Mouse (Mus musculus) MEL (cell line): ENCODE measurements around the gene Atxn7l3. TPM values are rescaled to one million over a fixed set of nuclear protein-coding genes. Genes with fewer than 3 reads are reported as not detected.

ENCODE experiments used
- DNase-seq: peaks from one replicate; pipeline ENCODE4 v3.0.0; 2011; ENCODE audit warnings: low read depth, low spot score
- H3K27ac ChIP-seq: 2 replicates; pipeline ENCODE4 v1.5.1; 2012; ENCODE audit warnings: low read depth, mild to moderate bottlenecking, control low read depth, low read length, moderate library complexity; ENCODE audit not compliant: control insufficient read depth
- H3K27me3 ChIP-seq, 2 experiments: fragments of 150-350 bp in 1 of 2; sonication (generic) in 1 of 2; 2 replicates each; pipeline ENCODE4 v1.6.1; 2012; ENCODE audit warnings: low read length in 2 of 2, mild to moderate bottlenecking in 2 of 2, improper control_type of control experiment in 1 of 2, moderate library complexity in 1 of 2; ENCODE audit not compliant: insufficient read depth in 2 of 2, control insufficient read depth in 1 of 2
- H3K36me3 ChIP-seq, 2 experiments: 2 replicates each; pipeline ENCODE4 v1.6.1; 2012 to 2014; ENCODE audit warnings: low read length in 2 of 2, improper control_type of control experiment in 1 of 2, inconsistent platforms in 1 of 2, mild to moderate bottlenecking in 1 of 2; ENCODE audit not compliant: insufficient read depth in 2 of 2, control insufficient read depth in 1 of 2
- H3K4me1 ChIP-seq, 2 experiments: fragments of 150-350 bp in 1 of 2; sonication (generic) in 1 of 2; 2 replicates each; pipeline ENCODE4 v1.6.1; 2012; ENCODE audit warnings: low read length in 2 of 2, improper control_type of control experiment in 1 of 2, mild to moderate bottlenecking in 1 of 2; ENCODE audit not compliant: insufficient read depth in 2 of 2, control insufficient read depth in 1 of 2
- H3K4me3 ChIP-seq, 2 experiments: fragments of 150-350 bp in 1 of 2; sonication (generic) in 1 of 2; 2 replicates each; pipeline ENCODE4 v1.5.1; 2012; ENCODE audit warnings: low read depth in 2 of 2, low read length in 2 of 2, mild to moderate bottlenecking in 2 of 2, moderate library complexity in 2 of 2, control low read depth in 1 of 2, improper control_type of control experiment in 1 of 2; ENCODE audit not compliant: control insufficient read depth in 1 of 2, insufficient read depth in 1 of 2
- H3K79me2 ChIP-seq: 2 replicates; pipeline ENCODE4 v1.6.1; 2012; ENCODE audit warnings: mild to moderate bottlenecking, low read length, moderate library complexity; ENCODE audit not compliant: control insufficient read depth, poor library complexity, insufficient read depth
- H3K9ac ChIP-seq: 2 replicates; pipeline ENCODE4 v1.6.1; 2012; ENCODE audit warnings: low read depth, mild to moderate bottlenecking, control low read depth, low read length, moderate library complexity; ENCODE audit not compliant: control insufficient read depth, poor library complexity, severe bottlenecking
- H3K9me3 ChIP-seq: fragments of 150-350 bp; sonication (generic); replicated peaks from 2 replicates; pipeline ENCODE4 v1.6.1; 2012; ENCODE audit warnings: mild to moderate bottlenecking, low read length, improper control_type of control experiment, moderate library complexity; ENCODE audit not compliant: insufficient read depth
- BHLHE40 ChIP-seq: IDR thresholded peaks from 2 replicates; pipeline ENCODE4 v1.6.1; 2012; ENCODE audit warnings: low read depth, mild to moderate bottlenecking, inconsistent platforms, low read length, improper control_type of control experiment, borderline replicate concordance
- CHD1 ChIP-seq: IDR thresholded peaks from 2 replicates; pipeline ENCODE4 v1.6.1; 2012; ENCODE audit warnings: low read depth, mild to moderate bottlenecking, inconsistent platforms, low read length, improper control_type of control experiment
- E2F4 ChIP-seq: IDR thresholded peaks from 2 replicates; pipeline ENCODE4 v1.6.1; 2011; ENCODE audit warnings: low read depth, low read length, improper control_type of control experiment, borderline replicate concordance
- GATA1 ChIP-seq: IDR thresholded peaks from 2 replicates; pipeline ENCODE4 v1.6.1; 2011; ENCODE audit warnings: low read depth, low read length, improper control_type of control experiment
- HCFC1 ChIP-seq: IDR thresholded peaks from 2 replicates; pipeline ENCODE4 v1.6.1; 2012; ENCODE audit warnings: low read depth, mild to moderate bottlenecking, inconsistent platforms, low read length, improper control_type of control experiment, moderate library complexity
- JUND ChIP-seq: IDR thresholded peaks from 2 replicates; pipeline ENCODE4 v1.6.1; 2011; ENCODE audit warnings: low read depth, mild to moderate bottlenecking, improper control_type of control experiment, low read length
- KAT2A ChIP-seq: conservative IDR thresholded peaks from 2 replicates; pipeline ENCODE4 v1.6.1; 2012; ENCODE audit warnings: low read depth, low read length, improper control_type of control experiment, inconsistent platforms
- MAFK ChIP-seq: IDR thresholded peaks from 2 replicates; pipeline ENCODE4 v1.6.1; 2011; ENCODE audit warnings: low read depth, mild to moderate bottlenecking, low read length, improper control_type of control experiment, borderline replicate concordance
- MAX ChIP-seq: IDR thresholded peaks from 2 replicates; pipeline ENCODE4 v1.6.1; 2011; ENCODE audit warnings: low read length, improper control_type of control experiment
- MEF2A ChIP-seq: IDR thresholded peaks from 2 replicates; pipeline ENCODE4 v1.6.1; 2014; ENCODE audit warnings: low read depth, mild to moderate bottlenecking, inconsistent platforms, low read length, improper control_type of control experiment; ENCODE audit not compliant: poor library complexity, insufficient replicate concordance, severe bottlenecking; ENCODE audit errors: extremely low read depth
- MXI1 ChIP-seq: IDR thresholded peaks from 2 replicates; pipeline ENCODE4 v1.6.1; 2011; ENCODE audit warnings: mild to moderate bottlenecking, low read depth, low read length, improper control_type of control experiment
- MYB ChIP-seq: IDR thresholded peaks from 2 replicates; pipeline ENCODE4 v1.6.1; 2011; ENCODE audit warnings: mild to moderate bottlenecking, low read depth, low read length, improper control_type of control experiment
- NRF1 ChIP-seq: IDR thresholded peaks from 2 replicates; pipeline ENCODE4 v1.6.1; 2014; ENCODE audit warnings: low read depth, mild to moderate bottlenecking, inconsistent platforms, low read length, improper control_type of control experiment, moderate library complexity; ENCODE audit not compliant: poor library complexity, insufficient read depth, severe bottlenecking
- POLR2AphosphoS2 ChIP-seq: IDR thresholded peaks from 2 replicates; pipeline ENCODE4 v1.6.1; 2011; ENCODE audit warnings: low read length, improper control_type of control experiment
- RAD21 ChIP-seq: IDR thresholded peaks from 2 replicates; pipeline ENCODE4 v1.6.1; 2011; ENCODE audit warnings: mild to moderate bottlenecking, low read depth, low read length, improper control_type of control experiment
- SIN3A ChIP-seq: IDR thresholded peaks from 2 replicates; pipeline ENCODE4 v1.6.1; 2012; ENCODE audit warnings: low read length, improper control_type of control experiment, inconsistent platforms
- SMC3 ChIP-seq: IDR thresholded peaks from 2 replicates; pipeline ENCODE4 v1.6.1; 2011; ENCODE audit warnings: low read depth, low read length, improper control_type of control experiment
- TAL1 ChIP-seq: IDR thresholded peaks from 2 replicates; pipeline ENCODE4 v1.6.1; 2012; ENCODE audit warnings: mild to moderate bottlenecking, inconsistent platforms, low read length, moderate library complexity, mixed read lengths
- TBP ChIP-seq: IDR thresholded peaks from 2 replicates; pipeline ENCODE4 v1.8.0; 2011; ENCODE audit warnings: low read depth, low read length, improper control_type of control experiment
- TCF12 ChIP-seq: IDR thresholded peaks from 2 replicates; pipeline ENCODE4 v1.6.1; 2014; ENCODE audit warnings: low read depth, mild to moderate bottlenecking, inconsistent platforms, low read length, improper control_type of control experiment, moderate library complexity
- UBTF ChIP-seq: IDR thresholded peaks from 2 replicates; pipeline ENCODE4 v1.6.1; 2012; ENCODE audit warnings: low read depth, mild to moderate bottlenecking, inconsistent platforms, low read length, improper control_type of control experiment, moderate library complexity, borderline replicate concordance; ENCODE audit not compliant: insufficient read depth
- USF2 ChIP-seq, 2 experiments: IDR thresholded peaks; 2 replicates each; pipeline ENCODE4 v1.6.1; 2011 to 2012; ENCODE audit warnings: improper control_type of control experiment in 2 of 2, low read length in 2 of 2, borderline replicate concordance in 1 of 2, inconsistent platforms in 1 of 2, low read depth in 1 of 2, mild to moderate bottlenecking in 1 of 2; ENCODE audit not compliant: insufficient read depth in 1 of 2
- polyA plus RNA-seq, 2 experiments: library from polyadenylated mRNA; stranded (reverse) in 1 of 2; unstranded in 1 of 2; fragments of >175 nt in 1 of 2; fragments of >200 nt in 1 of 2; gene quantifications; 2 replicates each; pipeline versions ENCODE4 v1.2.1 to v1.2.4; 2012; ENCODE audit warnings: low replicate concordance in 2 of 2, low read depth in 1 of 2; ENCODE audit not compliant: insufficient read length in 2 of 2, insufficient read depth in 1 of 2, missing spikeins in 1 of 2
- total RNA-seq: library from RNA; depleted of rRNA; stranded (reverse); fragments of 300-350 nt; gene quantifications from 2 replicates; pipeline ENCODE4 v1.2.3, GENCODE M21; 2012

Atxn7l3 gene
- total and polyA plus RNA-seq, 3 experiments, result 39.4 to 53.0 (median 46.7) TPM

GRCm38 (mm10) chr11:102344458-102344857 is 48.0 kb upstream of the Atxn7l3 start:
- no peak overlapping the region for H3K27ac ChIP-seq
- H3K36me3 ChIP-seq, result no peaks in the 10 kb centered on the region
- no peak for DNase-seq
- H3K9ac ChIP-seq, result no peak overlapping the region
- H3K9me3 ChIP-seq, result no peaks in the 10 kb centered on the region
- TF ChIP-seq BHLHE40 (no peak), GATA1 (no peak), MAFK (no peak), SIN3A (no peak), USF2 (IDR thresholded peaks at IDR 0.05; ENCODE audit: borderline replicate concordance in 1 of 2, insufficient read depth in 1 of 2, low read depth in 1 of 2, low read length in 2 of 2) (no peak), CHD1 (no peak), MAX (no peak), UBTF (no peak)
- no peaks in the 10 kb centered on the region for H3K79me2 ChIP-seq
- H3K27me3 ChIP-seq, result peaks cover 4% of the 10 kb centered on the region in 2 experiments
- H3K4me3 ChIP-seq, result no peak overlapping the region
- H3K4me1 ChIP-seq, result peaks cover 0 to 2% of the 10 kb centered on the region in 2 experiments; a peak in 1 of 4 replicates

- Histone ChIP-seq H3K4me1 (peaks cover 0 to 5% of the 10 kb centered on the region in 2 experiments; a peak in 2 of 4 replicates), H3K27me3 (peaks cover 4 to 5% of the 10 kb centered on the region in 2 experiments), H3K27ac (no peak overlapping the region), H3K4me3 (no peak overlapping the region), H3K79me2 (no peaks in the 10 kb centered on the region), H3K36me3 (no peaks in the 10 kb centered on the region), H3K9me3 (no peaks in the 10 kb centered on the region), H3K9ac (no peak overlapping the region)
- DNase-seq, result no peak
- TF ChIP-seq JUND (no peak), KAT2A (no peak), TBP (no peak), RAD21 (no peak), SMC3 (no peak), BHLHE40 (no peak), MXI1 (no peak), TCF12 (no peak), NRF1 (no peak), MEF2A (no peak), POLR2AphosphoS2 (no peak), CHD1 (no peak), MYB (no peak), TAL1 (no peak), MAFK (no peak), HCFC1 (no peak), GATA1 (no peak), USF2 (IDR thresholded peaks at IDR 0.05; ENCODE audit: borderline replicate concordance in 1 of 2, insufficient read depth in 1 of 2, low read depth in 1 of 2, low read length in 2 of 2) (no peak), E2F4 (no peak), MAX (no peak)
These were observed 46.3 kb upstream of the Atxn7l3 start for GRCm38 (mm10) chr11:102342742-102343141.
